Mouse (Mus musculus): ENCODE results near the gene Rdh9.

DNA sequence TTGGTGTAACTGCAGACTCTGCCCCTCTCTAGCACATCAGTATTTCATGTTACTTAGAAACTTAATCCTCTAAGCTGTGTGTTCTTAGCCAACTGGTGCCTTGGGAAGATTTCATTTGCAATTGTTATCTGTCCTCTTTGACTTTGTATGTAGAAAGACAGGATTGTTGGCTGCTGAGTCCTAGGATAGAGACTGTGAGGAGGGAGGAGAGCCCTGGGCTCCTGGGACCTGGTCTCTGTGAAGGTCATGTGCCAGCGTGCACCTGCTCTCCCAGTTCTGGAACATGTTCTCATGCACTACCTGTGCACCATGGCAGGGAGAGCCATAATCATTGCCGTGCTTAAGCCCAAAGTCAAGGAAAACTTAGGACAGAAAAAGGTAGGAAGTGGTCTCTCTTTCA is 25.4 kb downstream of the Rdh9 start:
- TF ChIP-seq CTCF (IDR thresholded peaks at IDR 0.05; ENCODE audit: extremely low read depth, insufficient read length, insufficient replicate concordance, low read depth, low read length) (no peak), POLR2A (IDR thresholded peaks at IDR 0.05; ENCODE audit: low read depth, low read length) (no peak)
